Mouse (Mus musculus): ENCODE data around the gene Usp13. TPM values are rescaled to one million over a fixed set of nuclear protein-coding genes. Genes with fewer than 3 reads are reported as not detected.

Gene Usp13
- polyA plus RNA-seq, 1 experiment, result 1.4 TPM

DNA sequence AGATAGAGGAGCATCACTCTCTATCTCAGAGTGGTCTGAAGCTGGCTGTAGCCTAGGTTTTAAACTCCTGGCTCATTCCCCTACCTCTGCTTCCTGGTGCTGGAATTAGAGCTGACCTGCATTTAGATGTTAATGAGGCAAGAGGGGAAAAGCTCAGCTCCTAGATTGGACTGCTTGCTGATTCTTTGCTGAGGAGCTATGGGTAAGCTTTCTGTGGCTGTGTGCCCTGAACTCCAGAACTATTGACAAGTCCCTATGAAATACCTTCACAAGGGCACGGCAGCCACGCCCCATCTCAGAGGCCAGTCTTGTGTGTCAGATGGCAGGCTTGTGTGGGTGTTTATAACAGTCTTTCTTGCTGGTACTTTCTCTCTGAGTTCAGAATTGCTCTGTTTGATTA, 16.5 kb downstream of the Usp13 start:
- Histone ChIP-seq H3K27ac (ENCODE audit: control insufficient read depth, insufficient read depth, low read depth, low read length, poor library complexity) (no peak overlapping the region), H3K4me1 (ENCODE audit: control insufficient read depth, insufficient read depth, low read length) (no peaks in the 10 kb centered on the region), H3K4me3 (replicated peaks; ENCODE audit: control insufficient read depth, low read depth, low read length) (no peak overlapping the region)
- WGBS, result 74% methylated on average over 2 of the region's 2 CpGs
- TF ChIP-seq POLR2A (IDR thresholded peaks at IDR 0.05; ENCODE audit: borderline replicate concordance, control insufficient read depth, low read depth, low read length), result no peak
- no peak for TF ChIP-seq CTCF (IDR thresholded peaks at IDR 0.05; ENCODE audit: control insufficient read depth, insufficient read depth, low read length)

DNA sequence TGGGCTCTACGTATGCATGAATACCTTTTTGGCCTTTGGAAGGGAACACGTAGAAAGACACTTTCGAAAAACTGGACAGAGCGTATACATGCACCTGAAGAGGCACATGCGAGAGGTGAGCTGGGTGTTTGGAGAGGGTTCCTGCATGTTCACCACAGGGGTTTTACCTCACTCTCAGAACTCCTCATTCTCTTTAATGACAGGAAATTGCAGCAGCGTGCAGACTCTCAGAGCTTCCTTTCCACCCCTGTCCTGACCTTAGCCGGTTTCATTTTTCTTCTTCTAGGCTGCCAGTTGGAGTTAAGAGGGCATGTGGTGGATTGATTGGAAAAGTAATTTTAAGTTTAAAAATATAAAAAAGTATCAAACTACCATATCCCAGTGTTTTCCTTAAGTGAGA, 20.5 kb downstream of the Usp13 start:
- H3K4me3 ChIP-seq (replicated peaks; ENCODE audit: control insufficient read depth, low read depth, low read length), result no peak overlapping the region
- 61% methylated on average over 7 of the region's 7 CpGs for WGBS

DNA sequence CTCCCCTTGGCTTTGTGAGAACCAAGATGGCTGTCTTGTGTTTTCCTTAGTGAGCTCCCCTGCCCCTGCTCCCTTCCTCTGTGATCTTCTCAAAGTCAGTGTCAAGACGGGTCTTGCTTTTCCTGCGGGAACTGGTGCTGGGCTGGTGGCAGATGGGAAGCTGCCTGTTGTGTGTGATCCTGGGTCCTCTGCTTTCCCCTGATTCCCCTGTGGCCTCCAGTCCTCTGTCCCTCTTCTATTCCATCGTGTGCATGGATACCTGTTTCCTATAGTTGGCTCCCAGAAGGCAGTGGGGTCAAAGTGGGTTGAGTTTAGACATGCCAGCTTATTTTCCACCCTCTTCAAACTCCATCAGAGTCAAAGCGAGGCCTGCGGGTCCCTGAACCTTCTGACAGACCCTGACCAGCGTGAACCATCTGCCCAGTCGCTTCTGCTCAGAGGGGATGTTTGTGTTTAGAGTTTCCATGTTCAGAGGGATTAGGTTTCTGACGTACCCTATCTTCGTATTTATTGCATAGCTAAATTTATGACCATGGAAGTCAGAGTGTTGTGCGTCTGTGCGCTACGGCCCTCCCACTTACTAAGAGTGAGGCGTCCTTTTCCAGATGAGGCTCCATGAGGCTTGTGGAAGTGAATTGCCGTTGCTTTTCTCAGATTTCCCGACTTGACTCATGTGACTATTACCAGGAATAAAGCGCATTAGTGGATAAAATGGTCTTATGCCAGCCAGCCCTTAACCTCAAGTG, 39.2 kb downstream of the Usp13 start:
- 81% methylated on average over 16 of the region's 16 CpGs for WGBS
- TF ChIP-seq POLR2A (IDR thresholded peaks at IDR 0.05; ENCODE audit: borderline replicate concordance, control insufficient read depth, low read depth, low read length) (no peak), CTCF (IDR thresholded peaks at IDR 0.05; ENCODE audit: control insufficient read depth, insufficient read depth, low read length) (no peak)
- Histone ChIP-seq H3K4me1 (ENCODE audit: control insufficient read depth, insufficient read depth, low read length) (no peaks in the 10 kb centered on the region), H3K27ac (ENCODE audit: control insufficient read depth, insufficient read depth, low read depth, low read length, poor library complexity) (no peak overlapping the region), H3K4me3 (replicated peaks; ENCODE audit: control insufficient read depth, low read depth, low read length) (no peak overlapping the region)

More for the DNA sequence above, 20.5 kb downstream of the Usp13 start:
- TF ChIP-seq POLR2A (IDR thresholded peaks at IDR 0.05; ENCODE audit: borderline replicate concordance, control insufficient read depth, low read depth, low read length) (no peak), CTCF (IDR thresholded peaks at IDR 0.05; ENCODE audit: control insufficient read depth, insufficient read depth, low read length) (no peak)
- no peak overlapping the region for H3K27ac ChIP-seq (ENCODE audit: control insufficient read depth, insufficient read depth, low read depth, low read length, poor library complexity)
- H3K4me1 ChIP-seq (ENCODE audit: control insufficient read depth, insufficient read depth, low read length), result no peaks in the 10 kb centered on the region

DNA sequence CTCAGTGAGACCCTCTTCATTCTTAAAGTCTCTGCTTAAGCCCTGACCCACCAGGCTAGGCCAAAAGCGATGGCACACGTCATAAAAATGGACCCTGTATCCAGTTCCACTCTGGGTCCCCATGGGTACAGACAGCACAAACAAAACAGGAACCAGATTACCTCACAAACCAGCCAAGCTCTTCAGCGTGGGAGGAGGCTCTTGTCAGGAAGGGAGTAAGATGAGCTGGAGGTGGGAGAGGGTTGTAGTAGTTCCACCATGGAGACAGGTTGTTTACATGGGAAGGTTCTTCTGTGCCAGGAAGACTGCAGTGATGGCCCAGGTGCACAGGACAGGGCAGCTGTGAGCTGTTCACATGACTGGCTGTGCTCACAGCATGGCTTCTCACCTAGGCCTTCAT, 53.7 kb downstream of the Usp13 start:
- no peak for TF ChIP-seq POLR2A (IDR thresholded peaks at IDR 0.05; ENCODE audit: borderline replicate concordance, control insufficient read depth, low read depth, low read length)
- TF ChIP-seq CTCF (IDR thresholded peaks at IDR 0.05; ENCODE audit: control insufficient read depth, insufficient read depth, low read length), result no peak
- H3K27ac ChIP-seq (ENCODE audit: control insufficient read depth, insufficient read depth, low read depth, low read length, poor library complexity), result no peak overlapping the region
- no peaks in the 10 kb centered on the region for H3K4me1 ChIP-seq (ENCODE audit: control insufficient read depth, insufficient read depth, low read length)
- WGBS, result 78% methylated on average over 3 of the region's 3 CpGs
- no peak overlapping the region for H3K4me3 ChIP-seq (replicated peaks; ENCODE audit: control insufficient read depth, low read depth, low read length)

DNA sequence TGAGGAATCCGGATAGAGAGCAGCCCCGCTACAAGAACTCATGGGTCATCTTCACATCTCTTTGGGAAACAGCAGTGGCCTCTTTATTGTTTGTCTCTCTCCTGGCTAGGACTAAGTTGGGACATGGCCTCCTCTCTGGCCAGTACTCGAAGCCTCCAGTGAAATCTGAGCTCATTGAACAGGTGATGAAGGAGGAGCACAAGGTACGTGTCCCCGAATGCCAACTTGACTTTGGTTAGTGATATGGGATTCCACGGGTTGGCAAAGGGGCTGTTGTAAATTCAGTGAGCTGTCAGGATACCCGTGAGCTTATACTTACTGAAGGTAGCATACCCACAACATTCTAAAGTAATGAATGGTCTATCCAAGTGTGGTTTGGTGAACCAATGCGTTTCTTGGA, 69.0 kb downstream of the Usp13 start:
- TF ChIP-seq CTCF (IDR thresholded peaks at IDR 0.05; ENCODE audit: control insufficient read depth, insufficient read depth, low read length), result no peak
- no peak for TF ChIP-seq POLR2A (IDR thresholded peaks at IDR 0.05; ENCODE audit: borderline replicate concordance, control insufficient read depth, low read depth, low read length)

DNA sequence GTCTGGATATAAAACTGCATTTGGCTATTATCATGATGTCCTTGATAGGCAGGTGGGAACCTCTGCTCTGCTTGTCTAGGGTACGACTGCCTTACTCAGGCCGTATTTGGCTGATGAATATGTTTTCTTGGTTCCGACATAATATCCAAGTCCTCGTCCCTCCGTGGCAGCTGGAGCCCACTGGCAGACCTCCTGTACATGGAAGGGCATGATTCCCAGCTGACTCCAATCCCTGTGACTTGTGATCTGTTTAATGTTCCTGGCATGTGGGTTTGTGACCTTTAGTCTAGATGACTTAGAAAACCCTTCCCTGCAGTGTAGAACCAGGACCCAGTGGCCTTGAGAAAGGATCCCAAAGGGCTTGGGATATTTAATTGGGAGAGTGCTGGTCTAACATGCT, 71.5 kb downstream of the Usp13 start:
- Histone ChIP-seq H3K27ac (ENCODE audit: control insufficient read depth, insufficient read depth, low read depth, low read length, poor library complexity) (no peak overlapping the region), H3K4me1 (ENCODE audit: control insufficient read depth, insufficient read depth, low read length) (no peaks in the 10 kb centered on the region), H3K4me3 (replicated peaks; ENCODE audit: control insufficient read depth, low read depth, low read length) (no peak overlapping the region)
- 87% methylated on average over 5 of the region's 5 CpGs for WGBS
- TF ChIP-seq POLR2A (IDR thresholded peaks at IDR 0.05; ENCODE audit: borderline replicate concordance, control insufficient read depth, low read depth, low read length), result no peak
- TF ChIP-seq CTCF (IDR thresholded peaks at IDR 0.05; ENCODE audit: control insufficient read depth, insufficient read depth, low read length), result no peak

More for the DNA sequence above, 69.0 kb downstream of the Usp13 start:
- Histone ChIP-seq H3K4me3 (replicated peaks; ENCODE audit: control insufficient read depth, low read depth, low read length) (no peak overlapping the region), H3K27ac (ENCODE audit: control insufficient read depth, insufficient read depth, low read depth, low read length, poor library complexity) (no peak overlapping the region), H3K4me1 (ENCODE audit: control insufficient read depth, insufficient read depth, low read length) (no peaks in the 10 kb centered on the region)
- WGBS, result 78% methylated on average over 8 of the region's 8 CpGs

DNA sequence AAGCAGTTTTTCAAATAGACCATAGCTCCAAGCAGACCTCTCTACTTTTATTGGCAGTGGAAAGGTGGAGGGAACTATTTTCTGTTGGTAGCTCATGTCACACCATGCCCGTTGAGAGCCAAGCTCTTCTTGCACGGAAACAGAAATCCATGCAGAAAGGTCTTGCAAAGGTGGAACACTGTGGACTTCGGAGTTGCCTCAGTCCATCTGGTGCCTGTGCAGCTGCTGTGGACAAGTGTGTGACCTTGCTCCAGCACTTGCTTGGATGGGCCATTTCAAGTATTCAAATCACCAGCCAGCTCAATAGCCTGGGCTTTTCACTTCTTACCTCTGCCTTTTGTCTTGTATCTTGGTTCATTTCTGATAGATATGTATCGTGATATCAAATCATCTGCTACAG, 72.8 kb downstream of the Usp13 start:
- 88% methylated on average over 4 of the region's 4 CpGs for WGBS
- no peak for TF ChIP-seq CTCF (IDR thresholded peaks at IDR 0.05; ENCODE audit: control insufficient read depth, insufficient read depth, low read length)
- no peak for TF ChIP-seq POLR2A (IDR thresholded peaks at IDR 0.05; ENCODE audit: borderline replicate concordance, control insufficient read depth, low read depth, low read length)
- H3K4me1 ChIP-seq (ENCODE audit: control insufficient read depth, insufficient read depth, low read length), result no peaks in the 10 kb centered on the region
- H3K4me3 ChIP-seq (replicated peaks; ENCODE audit: control insufficient read depth, low read depth, low read length), result no peak overlapping the region
- no peak overlapping the region for H3K27ac ChIP-seq (ENCODE audit: control insufficient read depth, insufficient read depth, low read depth, low read length, poor library complexity)

DNA sequence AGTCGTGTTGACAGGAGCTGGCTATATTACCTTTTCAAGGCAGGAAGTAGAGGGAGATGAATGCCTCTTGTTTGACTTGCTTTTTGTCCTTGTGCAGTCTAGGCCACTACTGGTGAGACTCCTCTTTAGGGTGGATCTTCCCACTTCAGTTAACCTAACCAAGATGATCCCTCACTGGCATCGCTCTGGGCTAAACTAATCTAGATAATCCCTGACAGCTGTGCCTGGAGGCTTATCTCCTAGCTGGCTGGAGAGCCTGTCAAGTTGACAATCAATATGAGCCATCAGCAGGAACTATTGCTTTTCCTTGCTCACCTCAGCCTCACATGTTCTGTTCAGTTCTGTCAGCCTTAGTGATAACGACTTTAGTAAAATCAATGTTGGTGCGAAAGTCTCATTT, 86.1 kb downstream of the Usp13 start:
- Histone ChIP-seq H3K27ac (ENCODE audit: control insufficient read depth, insufficient read depth, low read depth, low read length, poor library complexity) (no peak overlapping the region), H3K4me1 (ENCODE audit: control insufficient read depth, insufficient read depth, low read length) (no peaks in the 10 kb centered on the region), H3K4me3 (replicated peaks; ENCODE audit: control insufficient read depth, low read depth, low read length) (no peak overlapping the region)
- no peak for TF ChIP-seq CTCF (IDR thresholded peaks at IDR 0.05; ENCODE audit: control insufficient read depth, insufficient read depth, low read length)
- TF ChIP-seq POLR2A (IDR thresholded peaks at IDR 0.05; ENCODE audit: borderline replicate concordance, control insufficient read depth, low read depth, low read length), result no peak
- WGBS, result 81% methylated on average over 4 of the region's 4 CpGs

DNA sequence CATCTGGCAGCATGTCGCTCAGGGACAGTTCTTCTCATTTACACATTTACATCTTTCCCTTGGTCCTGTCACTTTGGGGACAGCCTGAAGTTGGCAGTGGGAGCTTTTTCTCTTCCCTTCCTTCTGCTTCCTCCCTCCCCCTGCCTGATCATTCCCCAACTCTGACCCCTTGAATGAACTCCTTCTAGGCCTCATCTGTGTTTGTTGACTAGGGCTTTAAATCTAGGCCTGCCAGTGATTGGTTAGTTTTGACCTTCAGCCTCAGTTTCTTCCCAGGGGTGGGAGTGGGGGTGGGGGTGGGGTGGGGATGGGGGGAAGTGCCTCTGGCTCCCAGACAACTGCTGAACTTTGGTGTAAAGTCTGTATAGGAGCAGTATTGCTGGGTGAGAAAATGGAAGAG, 87.3 kb downstream of the Usp13 start:
- TF ChIP-seq POLR2A (IDR thresholded peaks at IDR 0.05; ENCODE audit: borderline replicate concordance, control insufficient read depth, low read depth, low read length) (no peak), CTCF (IDR thresholded peaks at IDR 0.05; ENCODE audit: control insufficient read depth, insufficient read depth, low read length) (no peak)
- no peak overlapping the region for H3K4me3 ChIP-seq (replicated peaks; ENCODE audit: control insufficient read depth, low read depth, low read length)
- no peaks in the 10 kb centered on the region for H3K4me1 ChIP-seq (ENCODE audit: control insufficient read depth, insufficient read depth, low read length)
- H3K27ac ChIP-seq (ENCODE audit: control insufficient read depth, insufficient read depth, low read depth, low read length, poor library complexity), result no peak overlapping the region
- 90% methylated on average over 1 of the region's 1 CpGs for WGBS
